Mouse (Mus musculus): ENCODE data around the gene Casp6. TPM values are rescaled to one million over a fixed set of nuclear protein-coding genes. Genes with fewer than 3 reads are reported as not detected.

Gene Casp6
- total RNA-seq (2021) = 10 to 100 TPM; 11.8 to 12.2 TPM

GRCm38 (mm10) chr3:129901271-129901809 lies at the start of gene Casp6:
Gene Casp6 (plus strand): TSS chr3:129901425.
- intact Hi-C loops (cut with DNase I) = loop anchor here (10.0 kb wide), 1 partner anchor 793 kb away; no protein-coding TSS in a partner anchor

GRCm38 (mm10) chr3:129862592-129862991 lies 38.6 kb upstream of the Casp6 start:
- DNase-seq (ENCODE audit: low spot score) = no peak
- intact Hi-C loops (cut with DNase I) = loop anchor here (5.0 kb wide), 1 partner anchor 215 kb away; no protein-coding TSS in a partner anchor

More at GRCm38 (mm10) chr3:129901271-129901809, at the start of gene Casp6:
- peak; percentile 56 for DNase-seq (ENCODE audit: low spot score)

- intact Hi-C loops (cut with DNase I) = loop anchor here (5.0 kb wide), 1 partner anchor 214 kb away; no protein-coding TSS in a partner anchor
- no peak for DNase-seq (ENCODE audit: low spot score)
Measured at GRCm38 (mm10) chr3:129863698-129864097, 37.5 kb upstream of the Casp6 start.

- intact Hi-C loops (cut with DNase I) = loop anchor here (5.0 kb wide), 1 partner anchor 45 kb away; the partner anchor contains the start of gene Gar1
- DNase-seq (ENCODE audit: low spot score) = no peak
Measured at GRCm38 (mm10) chr3:129877327-129877726, 23.9 kb upstream of the Casp6 start.

- intact Hi-C loops (cut with DNase I) = loop anchor here (5.0 kb wide), 1 partner anchor 46 kb away; the partner anchor contains the start of gene Gar1
- peak; percentile 85 for DNase-seq (ENCODE audit: low spot score)
Measured at GRCm38 (mm10) chr3:129878405-129879021, 22.7 kb upstream of the Casp6 start, which contains the start of gene Pla2g12a. Gene Pla2g12a (plus strand): TSS chr3:129878606.

GRCm38 (mm10) chr3:129879131-129879757 lies 22.0 kb upstream of the Casp6 start:
- DNase-seq (ENCODE audit: low spot score) = no peak
- intact Hi-C loops (cut with DNase I) = loop anchor here (5.0 kb wide), 1 partner anchor 47 kb away; the partner anchor contains the start of gene Gar1

- intact Hi-C loops (cut with DNase I) = loop anchor here (5.0 kb wide), 1 partner anchor 48 kb away; the partner anchor contains the start of gene Gar1
- no peak for DNase-seq (ENCODE audit: low spot score)
Measured at GRCm38 (mm10) chr3:129879913-129880312, 21.3 kb upstream of the Casp6 start.

GRCm38 (mm10) chr3:129880925-129881593 lies 20.2 kb upstream of the Casp6 start:
- no peak for DNase-seq (ENCODE audit: low spot score)
- intact Hi-C loops (cut with DNase I) = no loop called here

GRCm38 (mm10) chr3:129885577-129885976 lies 15.6 kb upstream of the Casp6 start:
- intact Hi-C loops (cut with DNase I) = no loop called here
- DNase-seq (ENCODE audit: low spot score) = no peak

- intact Hi-C loops (cut with DNase I) = no loop called here
- no peak for DNase-seq (ENCODE audit: low spot score)
Measured at GRCm38 (mm10) chr3:129886430-129886829, 14.8 kb upstream of the Casp6 start.

- DNase-seq (ENCODE audit: low spot score) = no peak
- intact Hi-C loops (cut with DNase I) = no loop called here
Measured at GRCm38 (mm10) chr3:129887779-129888517, 13.3 kb upstream of the Casp6 start.

- intact Hi-C loops (cut with DNase I) = no loop called here
- no peak for DNase-seq (ENCODE audit: low spot score)
Measured at GRCm38 (mm10) chr3:129892003-129892402, 9.2 kb upstream of the Casp6 start.

GRCm38 (mm10) chr3:129893143-129893542 lies 8.1 kb upstream of the Casp6 start:
- intact Hi-C loops (cut with DNase I) = no loop called here
- DNase-seq (ENCODE audit: low spot score) = no peak

- intact Hi-C loops (cut with DNase I) = no loop called here
Measured at GRCm38 (mm10) chr3:129896591-129896990, 4.6 kb upstream of the Casp6 start.

GRCm38 (mm10) chr3:129898886-129899285 lies 2.3 kb upstream of the Casp6 start:
- intact Hi-C loops (cut with DNase I) = no loop called here
- DNase-seq (ENCODE audit: low spot score) = no peak

More at GRCm38 (mm10) chr3:129896591-129896990, 4.6 kb upstream of the Casp6 start:
- DNase-seq (ENCODE audit: low spot score) = no peak

GRCm38 (mm10) chr3:129903369-129903768 lies 2.1 kb downstream of the Casp6 start:
- intact Hi-C loops (cut with DNase I) = loop anchor here (10.0 kb wide), 1 partner anchor 791 kb away; no protein-coding TSS in a partner anchor

GRCm38 (mm10) chr3:129903866-129904265 lies 2.6 kb downstream of the Casp6 start:
- no peak for DNase-seq (ENCODE audit: low spot score)
- intact Hi-C loops (cut with DNase I) = loop anchor here (2.0 to 10.0 kb wide), 2 partner anchors 73 to 791 kb away; partner anchors contain the start of gene Gar1

More at GRCm38 (mm10) chr3:129903369-129903768, 2.1 kb downstream of the Casp6 start:
- no peak for DNase-seq (ENCODE audit: low spot score)

- intact Hi-C loops (cut with DNase I) = loop anchor here (2.0 to 10.0 kb wide), 2 partner anchors 74 to 790 kb away; partner anchors contain the start of gene Gar1
Measured at GRCm38 (mm10) chr3:129904381-129905132, 3.3 kb downstream of the Casp6 start.

More at GRCm38 (mm10) chr3:129904381-129905132, 3.3 kb downstream of the Casp6 start:
- DNase-seq (ENCODE audit: low spot score) = no peak
